Mouse (Mus musculus) embryonic facial prominence, embryonic 11.5 days (tissue): ENCODE measurements around the gene Zbtb8b. TPM values are rescaled to one million over a fixed set of nuclear protein-coding genes. Genes with fewer than 3 reads are reported as not detected.
A peak's percentile ranks its signal among the peaks of the same experiment; 100 is the strongest.

Source experiments
- ATAC-seq: fragments of 200-750 bp; cut with Nextera tagmentation; replicated peaks from 2 replicates; pipeline ENCODE4 v1.8.0; 2017; ENCODE audit warnings: low read depth; ENCODE audit not compliant: insufficient number of reproducible peaks, low FRiP score, low TSS enrichment
- DNase-seq: peaks from one replicate; pipeline ENCODE4 v3.0.0-alpha.2; 2015; ENCODE audit warnings: low spot score
- H3K27ac ChIP-seq: fragments of 300-500 bp; sonication (generic); replicated peaks from 2 replicates; pipeline ENCODE4 v1.5.1; 2014; ENCODE audit warnings: mild to moderate bottlenecking, low read depth, low read length, control low read depth
- H3K27me3 ChIP-seq: fragments of 300-500 bp; sonication (generic); 2 replicates; pipeline ENCODE4 v1.6.1; 2014; ENCODE audit warnings: mild to moderate bottlenecking, low read length, moderate library complexity, mixed read lengths; ENCODE audit not compliant: control insufficient read depth, insufficient read depth
- H3K36me3 ChIP-seq: fragments of 300-500 bp; sonication (generic); replicated peaks from 2 replicates; pipeline ENCODE4 v1.6.1; 2014; ENCODE audit warnings: low read depth, mild to moderate bottlenecking, low read length, moderate library complexity, mixed read lengths; ENCODE audit not compliant: control insufficient read depth, insufficient read depth
- H3K4me1 ChIP-seq: fragments of 300-500 bp; sonication (generic); 2 replicates; pipeline ENCODE4 v1.6.1; 2014; ENCODE audit warnings: low read length, mixed read lengths; ENCODE audit not compliant: control insufficient read depth, insufficient read depth
- H3K4me2 ChIP-seq: fragments of 300-500 bp; sonication (generic); 2 replicates; pipeline ENCODE4 v1.6.1; 2014; ENCODE audit warnings: low read depth, mild to moderate bottlenecking, control low read depth, low read length, moderate library complexity
- H3K4me3 ChIP-seq: fragments of 300-500 bp; sonication (generic); 2 replicates; pipeline ENCODE4 v1.5.1; 2014; ENCODE audit warnings: low read depth, low read length, control low read depth
- H3K9ac ChIP-seq: fragments of 300-500 bp; sonication (generic); replicated peaks from 2 replicates; pipeline ENCODE4 v1.6.1; 2014; ENCODE audit warnings: mild to moderate bottlenecking, control low read depth, low read length
- H3K9me3 ChIP-seq: fragments of 300-500 bp; sonication (generic); replicated peaks from 2 replicates; pipeline ENCODE4 v1.6.1; 2016; ENCODE audit warnings: mild to moderate bottlenecking, low read length, inconsistent platforms, mixed read lengths; ENCODE audit not compliant: control insufficient read depth
- WGBS: fragments of 180-500 bp; shearing (Covaris S2); extraction: QIAGEN DNeasy Blood & Tissue Kit; methylation state at CpG from one replicate; pipeline ENCODE4 v1.1.7; 2014; 5-methylcytosine and 5-hydroxymethylcytosine counted together
- polyA plus RNA-seq: library from polyadenylated mRNA; unstranded; fragments of >200 nt; fragmentation: Nextera tagmentation; extraction: Ambion mirVana; gene quantifications from 2 replicates; pipeline ENCODE4 v1.2.1, GENCODE M21; 2014

The Zbtb8b gene
- polyA plus RNA-seq, 1 experiment from 2014 or later = 2.4 TPM

GRCm38 (mm10) chr4:129448713-129449112, 8.1 kb upstream of the Zbtb8b start:
- Histone ChIP-seq H3K9ac (no peak overlapping the region), H3K9me3 (no peaks in the 10 kb centered on the region), H3K4me1 (no peaks in the 10 kb centered on the region), H3K4me2 (no peak overlapping the region), H3K4me3 (no peak overlapping the region), H3K27ac (no peak overlapping the region), H3K27me3 (no peaks in the 10 kb centered on the region), H3K36me3 (no peaks in the 10 kb centered on the region)
- ATAC-seq = no peak
- WGBS = 79% methylated on average over 6 of the region's 6 CpGs
- no peak for DNase-seq

GRCm38 (mm10) chr4:129447778-129448563, 7.3 kb upstream of the Zbtb8b start:
- H3K36me3 ChIP-seq = no peaks in the 10 kb centered on the region
- H3K9me3 ChIP-seq = no peaks in the 10 kb centered on the region
- 81% methylated on average over 11 of the region's 11 CpGs for WGBS
- no peak overlapping the region for H3K4me2 ChIP-seq
- H3K9ac ChIP-seq = no peak overlapping the region
- ATAC-seq (no peak), DNase-seq (no peak)
- H3K4me3 ChIP-seq = no peak overlapping the region
- no peaks in the 10 kb centered on the region for H3K27me3 ChIP-seq
- H3K27ac ChIP-seq = no peak overlapping the region
- no peaks in the 10 kb centered on the region for H3K4me1 ChIP-seq

- WGBS = 83% methylated on average over 8 of the region's 8 CpGs
- H3K27ac ChIP-seq = no peak overlapping the region
- no peak for DNase-seq
These were observed 6.7 kb upstream of the Zbtb8b start for GRCm38 (mm10) chr4:129447360-129447759.

GRCm38 (mm10) chr4:129441145-129441544, 492 bp upstream of the Zbtb8b start:
- Histone ChIP-seq H3K4me2 (no peak overlapping the region), H3K9me3 (no peaks in the 10 kb centered on the region), H3K36me3 (no peaks in the 10 kb centered on the region), H3K9ac (no peak overlapping the region), H3K27ac (no peak overlapping the region), H3K4me3 (0 out of 2 replicates have a peak overlapping the region, but pooled peaks have one; percentile 6), H3K27me3 (peaks cover 22% of the 10 kb centered on the region), H3K4me1 (no peaks in the 10 kb centered on the region)
- DNase-seq (no peak), ATAC-seq (no peak; the same call in 1 of the 2 replicates)
- WGBS = 30% methylated on average over 6 of the region's 6 CpGs

More at GRCm38 (mm10) chr4:129447360-129447759, 6.7 kb upstream of the Zbtb8b start:
- no peak overlapping the region for H3K4me3 ChIP-seq
- H3K9ac ChIP-seq = no peak overlapping the region
- H3K9me3 ChIP-seq = no peaks in the 10 kb centered on the region
- H3K27me3 ChIP-seq = peaks cover under 1% of the 10 kb centered on the region; the same call in 1 of the 2 replicates
- H3K4me1 ChIP-seq = no peaks in the 10 kb centered on the region
- H3K36me3 ChIP-seq = no peaks in the 10 kb centered on the region
- no peak for ATAC-seq
- H3K4me2 ChIP-seq = no peak overlapping the region

- no peak overlapping the region for H3K27ac ChIP-seq
- DNase-seq (no peak), ATAC-seq (no peak)
- WGBS = 76% methylated on average over 5 of the region's 5 CpGs
- H3K4me3 ChIP-seq = no peak overlapping the region
- no peak overlapping the region for H3K4me2 ChIP-seq
- H3K9me3 ChIP-seq = no peaks in the 10 kb centered on the region
- H3K4me1 ChIP-seq = no peaks in the 10 kb centered on the region
- no peak overlapping the region for H3K9ac ChIP-seq
- H3K27me3 ChIP-seq = no peaks in the 10 kb centered on the region
- H3K36me3 ChIP-seq = no peaks in the 10 kb centered on the region
These were observed 22.3 kb downstream of the Zbtb8b start for GRCm38 (mm10) chr4:129418321-129418720.

GRCm38 (mm10) chr4:129416478-129416877, 24.2 kb downstream of the Zbtb8b start:
- Histone ChIP-seq H3K4me3 (no peak overlapping the region), H3K4me1 (no peaks in the 10 kb centered on the region), H3K9me3 (no peaks in the 10 kb centered on the region), H3K4me2 (no peak overlapping the region), H3K27me3 (no peaks in the 10 kb centered on the region), H3K36me3 (no peaks in the 10 kb centered on the region), H3K27ac (no peak overlapping the region), H3K9ac (no peak overlapping the region)
- peak; percentile 6 for DNase-seq
- 80% methylated on average over 5 of the region's 5 CpGs for WGBS
- ATAC-seq = no peak

- H3K36me3 ChIP-seq = no peaks in the 10 kb centered on the region
- no peaks in the 10 kb centered on the region for H3K4me1 ChIP-seq
- no peaks in the 10 kb centered on the region for H3K9me3 ChIP-seq
- no peak overlapping the region for H3K27ac ChIP-seq
- H3K4me2 ChIP-seq = no peak overlapping the region
- no peak overlapping the region for H3K4me3 ChIP-seq
- DNase-seq = no peak
- ATAC-seq = no peak
- H3K9ac ChIP-seq = no peak overlapping the region
- WGBS = 92% methylated on average over 5 of the region's 5 CpGs
- no peaks in the 10 kb centered on the region for H3K27me3 ChIP-seq
These were observed 24.8 kb downstream of the Zbtb8b start for GRCm38 (mm10) chr4:129415892-129416291.

- H3K27ac ChIP-seq = no peak overlapping the region
These were observed 29.7 kb downstream of the Zbtb8b start for GRCm38 (mm10) chr4:129410991-129411390.

More at GRCm38 (mm10) chr4:129410991-129411390, 29.7 kb downstream of the Zbtb8b start:
- Histone ChIP-seq H3K27me3 (no peaks in the 10 kb centered on the region), H3K9ac (no peak overlapping the region), H3K36me3 (no peaks in the 10 kb centered on the region), H3K9me3 (no peaks in the 10 kb centered on the region), H3K4me1 (no peaks in the 10 kb centered on the region), H3K4me2 (no peak overlapping the region), H3K4me3 (no peak overlapping the region)
- ATAC-seq = no peak
- no peak for DNase-seq
